Mouse (Mus musculus): ENCODE measurements around the gene Gpr84. TPM values are rescaled to one million over a fixed set of nuclear protein-coding genes. Genes with fewer than 3 reads are reported as not detected.
"Not testable (repeated sequence)": the region's sequence is repeated elsewhere in the genome, so short reads cannot be mapped to it uniquely, and the experiment has no call there.

Gene Gpr84
- total RNA-seq, 2 experiments from 2014 or later: 0.14 TPM; not detected in 1

- DNase-seq: peak; percentile 58
Observed at GRCm38 (mm10) chr15:103285778-103286417, 24.5 kb downstream of the Gpr84 start.

- DNase-seq: no peak
Observed at GRCm38 (mm10) chr15:103284647-103285046, 25.8 kb downstream of the Gpr84 start.

- peak; percentile 50 for DNase-seq
Observed at GRCm38 (mm10) chr15:103284066-103284465, 26.3 kb downstream of the Gpr84 start.

GRCm38 (mm10) chr15:103281465-103282205 lies 28.8 kb downstream of the Gpr84 start:
- DNase-seq: no peak

- DNase-seq: no peak
Observed at GRCm38 (mm10) chr15:103280817-103281464, 29.5 kb downstream of the Gpr84 start.

GRCm38 (mm10) chr15:103279750-103280149 lies 30.7 kb downstream of the Gpr84 start:
- DNase-seq: peak; percentile 27

GRCm38 (mm10) chr15:103277949-103278348 lies 32.5 kb downstream of the Gpr84 start:
- DNase-seq: no peak

- DNase-seq: not testable (repeated sequence)
Observed at GRCm38 (mm10) chr15:103275943-103276342, 34.5 kb downstream of the Gpr84 start.

- DNase-seq: peak; percentile 89
Observed at GRCm38 (mm10) chr15:103272419-103273279, 37.8 kb downstream of the Gpr84 start, which contains the start of gene Copz1. TSS of gene Copz1 (plus strand) at chr15:103272714.

GRCm38 (mm10) chr15:103268903-103269302 lies 41.5 kb downstream of the Gpr84 start:
- no peak for DNase-seq

- DNase-seq: no peak
Observed at GRCm38 (mm10) chr15:103264794-103265193, 45.6 kb downstream of the Gpr84 start.

GRCm38 (mm10) chr15:103259989-103260388 lies 50.4 kb downstream of the Gpr84 start:
- no peak for DNase-seq

GRCm38 (mm10) chr15:103259162-103259561 lies 51.2 kb downstream of the Gpr84 start:
- DNase-seq: no peak

Small RNA genes within 50 kb of the gene (microRNA-seq; reads per million reads assigned to microRNA genes)
- gene Mir148b: 55.7 to 109 reads per million in 2 experiments
- 0 to 0.32 reads per million in 2 experiments for gene Mir6963

Other genes with a start within 250 kb of the Gpr84 start
- 10 to 100 TPM; 10.5 to 12.2 TPM for gene Smug1, start 143.5 kb downstream of the Gpr84 start, total RNA-seq (2021)
- 10 to 100 TPM; 49.9 to 61.2 TPM for gene Cbx5, start 70.8 kb downstream of the Gpr84 start, total RNA-seq (2021)
- 100 to 1,000 TPM; 177 to 187 TPM for gene Hnrnpa1, start 70.2 kb downstream of the Gpr84 start, total RNA-seq (2021)
- gene Nfe2, start 52.2 kb downstream of the Gpr84 start, total RNA-seq (2021): 1 to 10 TPM in 1 of 2 experiments, not detected in 1; 1.2 TPM
- 10 to 100 TPM; 45.3 to 51.4 TPM for gene Copz1, start 37.9 kb downstream of the Gpr84 start, total RNA-seq (2021)
- 10 to 100 TPM; 39.3 to 45.7 TPM for gene Zfp385a, start 29.5 kb upstream of the Gpr84 start, total RNA-seq (2021)
- gene Itga5, start 56.2 kb upstream of the Gpr84 start, total RNA-seq (2021): 10 to 100 TPM; 27.6 to 40.5 TPM
- not detected for gene Gtsf1, start 119.9 kb upstream of the Gpr84 start, total RNA-seq (2021)
- not detected for gene Gtsf2, start 137.9 kb upstream of the Gpr84 start, total RNA-seq (2021)
- gene Nckap1l, start 143.2 kb upstream of the Gpr84 start, total RNA-seq (2021): 1 to 10 TPM; 2.3 to 4.3 TPM
- 1 to 10 TPM; 1.2 to 2.2 TPM for gene Pde1b, start 192.4 kb upstream of the Gpr84 start, total RNA-seq (2021)
- 10 to 100 TPM; 50.9 to 64.0 TPM for gene Ppp1r1a, start 227.4 kb upstream of the Gpr84 start, total RNA-seq (2021)

All from gastrocnemius, postnatal 10 days (tissue).